Mouse (Mus musculus) midbrain, postnatal 0 days (tissue): ENCODE data around the gene Sgf29. TPM values are rescaled to one million over a fixed set of nuclear protein-coding genes. Genes with fewer than 3 reads are reported as not detected.

ENCODE experiments used
- ATAC-seq: fragments of 200-750 bp; cut with Nextera tagmentation; 2 replicates; pipeline ENCODE4 v1.8.0; 2017; ENCODE audit warnings: moderate number of reproducible peaks, mild to moderate bottlenecking, moderate TSS enrichment, moderate library complexity; ENCODE audit not compliant: low FRiP score
- DNase-seq: peaks from one replicate; pipeline ENCODE4 v3.0.0-alpha.2; 2015; ENCODE audit warnings: low spot score
- H3K27ac ChIP-seq: fragments of 300-500 bp; sonication (generic); 2 replicates; pipeline ENCODE4 v1.5.1; 2014; ENCODE audit warnings: low read depth, mild to moderate bottlenecking, low read length, mixed read lengths
- H3K27me3 ChIP-seq: fragments of 300-500 bp; sonication (generic); 2 replicates; pipeline ENCODE4 v1.6.1; 2014; ENCODE audit warnings: low read length, control low read depth, mixed read lengths; ENCODE audit not compliant: insufficient read depth
- H3K36me3 ChIP-seq: fragments of 300-500 bp; sonication (generic); 2 replicates; pipeline ENCODE4 v1.6.1; 2014; ENCODE audit warnings: low read length, control low read depth, mixed read lengths; ENCODE audit not compliant: insufficient read depth
- H3K4me1 ChIP-seq: fragments of 300-500 bp; sonication (generic); 2 replicates; pipeline ENCODE4 v1.6.1; 2014; ENCODE audit warnings: mild to moderate bottlenecking, control low read depth, antibody characterized with exemption, low read length, mixed read lengths; ENCODE audit not compliant: insufficient read depth
- H3K4me2 ChIP-seq: fragments of 300-500 bp; sonication (generic); 2 replicates; pipeline ENCODE4 v1.6.1; 2014; ENCODE audit warnings: low read depth, mild to moderate bottlenecking, low read length, mixed read lengths; ENCODE audit not compliant: poor library complexity, severe bottlenecking
- H3K4me3 ChIP-seq: fragments of 300-500 bp; sonication (generic); 2 replicates; pipeline ENCODE4 v1.5.1; 2014; ENCODE audit warnings: low read depth, mild to moderate bottlenecking, low read length, moderate library complexity
- H3K9ac ChIP-seq: fragments of 300-500 bp; sonication (generic); replicated peaks from 2 replicates; pipeline ENCODE4 v1.6.1; 2014; ENCODE audit warnings: mild to moderate bottlenecking, low read length, moderate library complexity, mixed read lengths; ENCODE audit not compliant: poor library complexity, severe bottlenecking
- H3K9me3 ChIP-seq: fragments of 300-500 bp; sonication (generic); 2 replicates; pipeline ENCODE4 v1.6.1; 2016; ENCODE audit warnings: low read length, control low read depth
- CTCF ChIP-seq: IDR thresholded peaks from 2 replicates; pipeline ENCODE4 v1.5.1; 2016; ENCODE audit warnings: antibody characterized with exemption, mild to moderate bottlenecking
- WGBS: fragments of 180-500 bp; shearing (Covaris S2); extraction: QIAGEN DNeasy Blood & Tissue Kit; methylation state at CpG from one replicate; pipeline ENCODE4 v1.1.7; 2014; 5-methylcytosine and 5-hydroxymethylcytosine counted together
- polyA plus RNA-seq: library from polyadenylated mRNA; unstranded; fragments of >200 nt; fragmentation: Nextera tagmentation; extraction: Ambion mirVana; gene quantifications from 2 replicates; pipeline ENCODE4 v1.2.1, GENCODE M21; 2015
- total RNA-seq: library from RNA; depleted of rRNA; stranded (reverse); fragments of >200 nt; gene quantifications from 2 replicates; pipeline ENCODE4 v1.2.3, GENCODE M21; 2014; rRNA removed

Gene Sgf29
- total and polyA plus RNA-seq, 2 experiments from 2014 or later, result 44.4 to 48.0 TPM

DNA sequence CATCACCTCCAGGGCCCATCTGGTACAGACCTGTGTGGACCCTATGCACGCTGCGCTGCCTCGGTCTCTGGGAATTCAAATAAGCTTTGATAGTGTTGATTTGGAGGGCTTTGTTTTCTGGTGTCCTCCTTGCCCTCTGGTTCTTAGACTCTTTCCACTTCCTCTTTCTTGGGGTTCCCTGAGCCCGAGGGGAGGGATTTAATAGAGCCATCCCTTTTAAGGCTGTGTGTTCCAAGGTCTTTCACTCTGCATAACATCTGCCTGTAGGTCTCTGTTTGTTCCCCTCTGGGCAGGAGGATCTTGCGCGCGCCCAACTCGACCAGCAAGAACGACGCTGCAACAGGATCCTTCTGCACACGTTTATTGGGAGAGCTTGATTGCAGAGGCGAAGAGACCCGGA is 72.5 kb downstream of the Sgf29 start:
- no peak for TF ChIP-seq CTCF
- no peak overlapping the region for H3K4me2 ChIP-seq

More for the DNA sequence above, 72.5 kb downstream of the Sgf29 start:
- H3K9ac ChIP-seq, result no peak overlapping the region
- no peak overlapping the region for H3K27ac ChIP-seq
- H3K4me3 ChIP-seq, result no peak overlapping the region
- no peaks in the 10 kb centered on the region for H3K36me3 ChIP-seq
- WGBS, result 93% methylated on average over 13 of the region's 13 CpGs
- no peaks in the 10 kb centered on the region for H3K4me1 ChIP-seq
- no peaks in the 10 kb centered on the region for H3K27me3 ChIP-seq
- DNase-seq (no peak), ATAC-seq (no peak)
- no peaks in the 10 kb centered on the region for H3K9me3 ChIP-seq

Other genes with a start within 250 kb of the Sgf29 start
- not detected in 2 replicates for gene Cd19, start 234.4 kb upstream of the Sgf29 start, total RNA-seq
- gene Cd19, start 234.4 kb upstream of the Sgf29 start, polyA plus RNA-seq, result 0.23 TPM in 1 of 2 replicates, not detected in the other
- 20.3 and 21.0 TPM in 2 replicates for gene Rabep2, start 220.6 kb upstream of the Sgf29 start, total RNA-seq
- gene Rabep2, start 220.6 kb upstream of the Sgf29 start, polyA plus RNA-seq, result 18.5 and 18.7 TPM in 2 replicates
- 0.14 and 0.33 TPM in 2 replicates for gene Atp2a1, start 186.2 kb upstream of the Sgf29 start, total RNA-seq
- 0.35 and 0.56 TPM in 2 replicates for gene Atp2a1, start 186.2 kb upstream of the Sgf29 start, polyA plus RNA-seq
- 41.3 and 46.8 TPM in 2 replicates for gene Sh2b1, start 173.9 kb upstream of the Sgf29 start, total RNA-seq
- 63.9 and 64.9 TPM in 2 replicates for gene Sh2b1, start 173.9 kb upstream of the Sgf29 start, polyA plus RNA-seq
- 68.6 and 86.2 TPM in 2 replicates for gene Tufm, start 161.9 kb upstream of the Sgf29 start, total RNA-seq
- gene Tufm, start 161.9 kb upstream of the Sgf29 start, polyA plus RNA-seq, result 101 and 106 TPM in 2 replicates
- gene Atxn2l, start 145.9 kb upstream of the Sgf29 start, total RNA-seq, result 80.5 and 84.0 TPM in 2 replicates
- 52.1 and 65.4 TPM in 2 replicates for gene Atxn2l, start 145.9 kb upstream of the Sgf29 start, polyA plus RNA-seq
- gene Eif3c, start 82.9 kb upstream of the Sgf29 start, total RNA-seq, result 111 and 123 TPM in 2 replicates
- gene Eif3c, start 82.9 kb upstream of the Sgf29 start, polyA plus RNA-seq, result 179 and 213 TPM in 2 replicates
- gene Apobr, start 64.4 kb upstream of the Sgf29 start, total RNA-seq, result 0.38 TPM in 1 of 2 replicates, not detected in the other
- 0.58 and 0.82 TPM in 2 replicates for gene Apobr, start 64.4 kb upstream of the Sgf29 start, polyA plus RNA-seq
- 32.1 and 38.9 TPM in 2 replicates for gene Cln3, start 63.5 kb upstream of the Sgf29 start, total RNA-seq
- 23.9 and 31.2 TPM in 2 replicates for gene Cln3, start 63.5 kb upstream of the Sgf29 start, polyA plus RNA-seq
- gene Il27, start 54.4 kb upstream of the Sgf29 start, total RNA-seq, result not detected in 2 replicates
- gene Il27, start 54.4 kb upstream of the Sgf29 start, polyA plus RNA-seq, result not detected in 2 replicates
- gene Nupr1, start 18.4 kb upstream of the Sgf29 start, total RNA-seq, result 5.7 and 9.9 TPM in 2 replicates
- 16.9 and 21.4 TPM in 2 replicates for gene Nupr1, start 18.4 kb upstream of the Sgf29 start, polyA plus RNA-seq
- 18.4 and 21.1 TPM in 2 replicates for gene Sult1a1, start 27.1 kb downstream of the Sgf29 start, total RNA-seq
- 17.5 and 18.8 TPM in 2 replicates for gene Sult1a1, start 27.1 kb downstream of the Sgf29 start, polyA plus RNA-seq
- 50.2 and 160 TPM in 2 replicates for gene Bola2, start 46.1 kb downstream of the Sgf29 start, total RNA-seq
- gene Bola2, start 46.1 kb downstream of the Sgf29 start, polyA plus RNA-seq, result 143 and 146 TPM in 2 replicates
- gene Slx1b, start 46.5 kb downstream of the Sgf29 start, total RNA-seq, result 21.7 and 25.0 TPM in 2 replicates
- gene Slx1b, start 46.5 kb downstream of the Sgf29 start, polyA plus RNA-seq, result 10.9 and 11.1 TPM in 2 replicates
- gene Coro1a, start 58.5 kb downstream of the Sgf29 start, total RNA-seq, result 87.1 and 98.9 TPM in 2 replicates
- 93.4 and 105 TPM in 2 replicates for gene Coro1a, start 58.5 kb downstream of the Sgf29 start, polyA plus RNA-seq
- gene Mapk3, start 110.3 kb downstream of the Sgf29 start, total RNA-seq, result 121 and 145 TPM in 2 replicates
- 120 and 125 TPM in 2 replicates for gene Mapk3, start 110.3 kb downstream of the Sgf29 start, polyA plus RNA-seq
- 0.66 TPM in 1 of 2 replicates, not detected in the other for gene Gdpd3, start 117.0 kb downstream of the Sgf29 start, total RNA-seq
- 1.3 TPM in 2 replicates for gene Gdpd3, start 117.0 kb downstream of the Sgf29 start, polyA plus RNA-seq
- gene Ypel3, start 127.6 kb downstream of the Sgf29 start, total RNA-seq, result 196 and 209 TPM in 2 replicates
- 219 and 235 TPM in 2 replicates for gene Ypel3, start 127.6 kb downstream of the Sgf29 start, polyA plus RNA-seq
- 0.16 and 1.1 TPM in 2 replicates for gene Tbx6, start 132.2 kb downstream of the Sgf29 start, total RNA-seq
- gene Tbx6, start 132.2 kb downstream of the Sgf29 start, polyA plus RNA-seq, result 0.21 and 0.38 TPM in 2 replicates
- gene Ppp4c, start 143.2 kb downstream of the Sgf29 start, total RNA-seq, result 107 and 137 TPM in 2 replicates
- gene Ppp4c, start 143.2 kb downstream of the Sgf29 start, polyA plus RNA-seq, result 127 and 135 TPM in 2 replicates
- gene Fam57b, start 148.4 kb downstream of the Sgf29 start, total RNA-seq, result 52.5 and 60.2 TPM in 2 replicates
- gene Fam57b, start 148.4 kb downstream of the Sgf29 start, polyA plus RNA-seq, result 56.3 and 57.1 TPM in 2 replicates
- not detected in 2 replicates for gene 4930451I11Rik, start 182.3 kb downstream of the Sgf29 start, total RNA-seq
- gene 4930451I11Rik, start 182.3 kb downstream of the Sgf29 start, polyA plus RNA-seq, result 1.1 TPM in 1 of 2 replicates, not detected in the other
- gene Doc2a, start 198.1 kb downstream of the Sgf29 start, total RNA-seq, result 53.8 and 64.1 TPM in 2 replicates
- gene Doc2a, start 198.1 kb downstream of the Sgf29 start, polyA plus RNA-seq, result 36.3 and 41.2 TPM in 2 replicates
- gene Hirip3, start 212.7 kb downstream of the Sgf29 start, total RNA-seq, result 6.6 and 10.0 TPM in 2 replicates
- 12.2 and 16.3 TPM in 2 replicates for gene Hirip3, start 212.7 kb downstream of the Sgf29 start, polyA plus RNA-seq
- gene Ino80e, start 213.1 kb downstream of the Sgf29 start, total RNA-seq, result 55.0 and 60.3 TPM in 2 replicates
- 87.8 and 93.5 TPM in 2 replicates for gene Ino80e, start 213.1 kb downstream of the Sgf29 start, polyA plus RNA-seq
- gene Taok2, start 235.4 kb downstream of the Sgf29 start, total RNA-seq, result 143 and 160 TPM in 2 replicates
- 45.3 and 47.3 TPM in 2 replicates for gene Taok2, start 235.4 kb downstream of the Sgf29 start, polyA plus RNA-seq